Mouse (Mus musculus) CH12.LX (cell line): ENCODE data around the gene Arvcf. TPM values are rescaled to one million over a fixed set of nuclear protein-coding genes. Genes with fewer than 3 reads are reported as not detected.

Experiments used
- DNase-seq: peaks from one replicate; pipeline ENCODE4 v3.0.0-alpha.2; 2013; ENCODE audit errors: extremely low read depth
- H3K27ac ChIP-seq: 2 replicates; pipeline ENCODE4 v1.5.1; 2012; ENCODE audit warnings: low read depth, mild to moderate bottlenecking, control low read depth, moderate library complexity; ENCODE audit not compliant: insufficient read depth
- H3K27me3 ChIP-seq: replicated peaks from 2 replicates; pipeline ENCODE3; 2012; ENCODE audit warnings: inconsistent platforms
- H3K36me3 ChIP-seq, 2 experiments: replicated peaks in 1 of 2; 2 replicates each; pipeline versions ENCODE3 to v1.6.1; 2012; ENCODE audit warnings: inconsistent platforms in 1 of 2, low read length in 1 of 2, mild to moderate bottlenecking in 1 of 2, mixed read lengths in 1 of 2, moderate library complexity in 1 of 2; ENCODE audit not compliant: control insufficient read depth in 1 of 2, insufficient read depth in 1 of 2
- H3K4me1 ChIP-seq, 2 experiments: 2 replicates each; pipeline ENCODE4 v1.6.1; 2012; ENCODE audit warnings: inconsistent platforms in 1 of 2, moderate library complexity in 1 of 2; ENCODE audit not compliant: insufficient read depth in 2 of 2, control insufficient read depth in 1 of 2
- H3K4me2 ChIP-seq: 2 replicates; pipeline ENCODE4 v1.6.1; 2012; ENCODE audit warnings: low read depth, mild to moderate bottlenecking, control low read depth; ENCODE audit not compliant: poor library complexity, insufficient read depth, severe bottlenecking
- H3K4me3 ChIP-seq, 3 experiments: fragments of 150-350 bp in 1 of 3; sonication (generic) in 1 of 3; replicated peaks in 1 of 3; 2 replicates each; pipeline versions ENCODE3 to v1.5.1; 2011 to 2012; ENCODE audit warnings: low read depth in 2 of 3, low read length in 2 of 3, mild to moderate bottlenecking in 2 of 3, moderate library complexity in 2 of 3, control low read depth in 1 of 3, improper control_type of control experiment in 1 of 3, inconsistent platforms in 1 of 3, mixed read lengths in 1 of 3; ENCODE audit not compliant: poor library complexity in 1 of 3
- H3K79me2 ChIP-seq: replicated peaks from 2 replicates; pipeline ENCODE4 v1.6.1; 2012; ENCODE audit warnings: mild to moderate bottlenecking, moderate library complexity; ENCODE audit not compliant: control insufficient read depth, poor library complexity, insufficient read depth, severe bottlenecking; ENCODE audit errors: extremely low read depth
- H3K9ac ChIP-seq: 2 replicates; pipeline ENCODE4 v1.6.1; 2012; ENCODE audit warnings: low read depth, mild to moderate bottlenecking, control low read depth, moderate library complexity; ENCODE audit not compliant: insufficient read depth
- H3K9me3 ChIP-seq: replicated peaks from 2 replicates; pipeline ENCODE3; 2012; ENCODE audit warnings: low read length, inconsistent platforms, mixed read lengths
- BHLHE40 ChIP-seq: IDR thresholded peaks from 2 replicates; pipeline ENCODE4 v1.6.1; 2011; ENCODE audit warnings: mild to moderate bottlenecking, low read depth, low read length, improper control_type of control experiment
- CHD1 ChIP-seq: IDR thresholded peaks from 2 replicates; pipeline ENCODE4 v1.6.1; 2012; ENCODE audit warnings: low read depth, low read length, improper control_type of control experiment, inconsistent platforms
- CTCF ChIP-seq, 2 experiments: IDR thresholded peaks in 1 of 2; conservative IDR thresholded peaks in 1 of 2; 2 replicates each; pipeline ENCODE4 v1.5.1; 2011 to 2012; ENCODE audit warnings: low read depth in 2 of 2, low read length in 2 of 2, improper control_type of control experiment in 1 of 2, inconsistent platforms in 1 of 2, mild to moderate bottlenecking in 1 of 2, moderate library complexity in 1 of 2
- EP300 ChIP-seq: IDR thresholded peaks from 2 replicates; pipeline ENCODE4 v1.6.1; 2011; ENCODE audit warnings: low read length, improper control_type of control experiment
- GABPA ChIP-seq: IDR thresholded peaks from 2 replicates; pipeline ENCODE4 v1.6.1; 2012; ENCODE audit warnings: low read depth, low read length, improper control_type of control experiment, inconsistent platforms; ENCODE audit not compliant: insufficient replicate concordance
- HCFC1 ChIP-seq: IDR thresholded peaks from 2 replicates; pipeline ENCODE4 v1.6.1; 2012; ENCODE audit warnings: low read depth, mild to moderate bottlenecking, inconsistent platforms, low read length, improper control_type of control experiment
- IRF4 ChIP-seq: IDR thresholded peaks from 2 replicates; pipeline ENCODE4 v1.6.1; 2014; ENCODE audit warnings: low read depth, mild to moderate bottlenecking, inconsistent platforms, low read length, improper control_type of control experiment
- KAT2A ChIP-seq: IDR thresholded peaks from 2 replicates; pipeline ENCODE4 v1.6.1; 2012; ENCODE audit warnings: low read length, improper control_type of control experiment, inconsistent platforms; ENCODE audit not compliant: insufficient replicate concordance
- MAFK ChIP-seq: IDR thresholded peaks from 2 replicates; pipeline ENCODE4 v1.6.1; 2011; ENCODE audit warnings: low read length, improper control_type of control experiment; ENCODE audit not compliant: insufficient replicate concordance
- MAX ChIP-seq: IDR thresholded peaks from 2 replicates; pipeline ENCODE4 v1.6.1; 2011; ENCODE audit warnings: low read length, improper control_type of control experiment
- NELFE ChIP-seq: IDR thresholded peaks from 2 replicates; pipeline ENCODE4 v1.6.1; 2011; ENCODE audit warnings: low read depth, low read length, improper control_type of control experiment
- POLR2AphosphoS2 ChIP-seq: IDR thresholded peaks from 2 replicates; pipeline ENCODE4 v1.6.1; 2011; ENCODE audit warnings: low read depth, low read length, improper control_type of control experiment
- SIN3A ChIP-seq: IDR thresholded peaks from 2 replicates; pipeline ENCODE4 v1.6.1; 2012; ENCODE audit warnings: low read length, improper control_type of control experiment, inconsistent platforms
- USF1 ChIP-seq: IDR thresholded peaks from 2 replicates; pipeline ENCODE4 v1.6.1; 2014; ENCODE audit warnings: low read depth, mild to moderate bottlenecking, inconsistent platforms, low read length, improper control_type of control experiment
- ZC3H11A ChIP-seq: IDR thresholded peaks from 2 replicates; pipeline ENCODE4 v1.6.1; 2012; ENCODE audit warnings: low read depth, mild to moderate bottlenecking, inconsistent platforms, low read length, improper control_type of control experiment
- ZKSCAN1 ChIP-seq: IDR thresholded peaks from 2 replicates; pipeline ENCODE4 v1.6.1; 2012; ENCODE audit warnings: low read depth, inconsistent platforms, low read length, improper control_type of control experiment, borderline replicate concordance
- ZNF384 ChIP-seq: IDR thresholded peaks from 2 replicates; pipeline ENCODE4 v1.6.1; 2012; ENCODE audit warnings: low read depth, low read length, improper control_type of control experiment, inconsistent platforms
- dilution Hi-C: fragments of 300-500 bp; cut with MboI; formaldehyde crosslinking; loops from 2 replicates; pipeline ENCODE4 v1.14.3; 2020; ENCODE audit warnings: low sequenced_read_pairs; ENCODE audit not compliant: extremely low pct_unique_long_range_greater_than_20kb, extremely low pct_ligation_motif_present
- in situ Hi-C: fragments of 300-500 bp; cut with MboI; formaldehyde crosslinking; loops from 3 replicates; pipeline ENCODE4 v1.14.3; 2019; ENCODE audit warnings: low sequenced_read_pairs, low pct_ligation_motif_present, low pct_unique_long_range_greater_than_20kb, mixed read lengths
- polyA plus RNA-seq: library from polyadenylated mRNA; unstranded; fragments of >175 nt; gene quantifications from 2 replicates; pipeline ENCODE4 v1.2.1, GENCODE M21; 2012; ENCODE audit warnings: low read depth; ENCODE audit not compliant: insufficient read length
- total RNA-seq, 2 experiments: library from RNA; depleted of rRNA; stranded (reverse); fragments of 300-350 nt in 1 of 2; fragments of >200 nt in 1 of 2; gene quantifications; 2 replicates each; pipeline ENCODE4 v1.2.3; 2012 to 2014

Arvcf gene
- total and polyA plus RNA-seq, 3 experiments, result 1.1 to 7.5 (median 3.9) TPM

DNA sequence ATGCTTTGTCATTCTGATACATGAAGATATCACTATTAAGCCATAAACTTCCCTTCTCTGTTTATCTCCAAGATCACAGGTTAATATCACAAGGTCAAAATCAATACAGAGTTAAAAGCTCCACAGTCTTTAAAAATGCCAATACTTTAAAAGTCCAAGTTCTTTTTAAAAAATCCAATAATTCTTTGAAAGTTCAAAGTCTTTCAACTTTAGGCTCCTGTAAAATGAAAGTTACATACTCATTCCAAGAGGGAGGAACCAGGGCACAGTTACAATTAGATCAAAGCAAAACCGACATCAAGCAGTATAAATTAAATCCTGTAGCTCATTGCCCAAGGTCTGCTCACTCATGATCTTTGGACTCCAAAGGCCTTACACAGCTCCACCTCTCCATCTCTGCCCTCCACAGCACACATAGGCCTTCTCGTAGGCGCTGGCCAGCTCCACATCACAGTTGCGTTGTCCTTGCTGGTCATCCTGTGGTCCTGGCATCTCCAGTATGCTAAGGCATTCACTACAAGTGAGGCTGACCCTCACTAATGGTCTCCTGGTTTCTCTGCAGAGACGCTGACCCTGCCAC, 85.4 kb downstream of the Arvcf start:
- H3K4me1 ChIP-seq, result peaks cover under 1 to 7% of the 10 kb centered on the region in 2 experiments; a peak in 3 of 4 replicates
- no peaks in the 10 kb centered on the region for H3K9me3 ChIP-seq
- no peak overlapping the region for H3K27ac ChIP-seq
- H3K9ac ChIP-seq, result no peak overlapping the region
- in situ Hi-C loops (no loop called here), dilution Hi-C loops (no loop called here)
- no peak for DNase-seq
- no peak overlapping the region for H3K4me2 ChIP-seq
- H3K27me3 ChIP-seq, result no peaks in the 10 kb centered on the region
- no peaks in the 10 kb centered on the region for H3K79me2 ChIP-seq
- TF ChIP-seq KAT2A (no peak), HCFC1 (no peak), MAX (no peak), SIN3A (no peak), NELFE (no peak), BHLHE40 (no peak), POLR2AphosphoS2 (no peak), GABPA (no peak), EP300 (no peak), CHD1 (no peak)
- H3K36me3 ChIP-seq, result peaks cover 19 to 71% of the 10 kb centered on the region in 2 experiments
- H3K4me3 ChIP-seq, result no peak overlapping the region

DNA sequence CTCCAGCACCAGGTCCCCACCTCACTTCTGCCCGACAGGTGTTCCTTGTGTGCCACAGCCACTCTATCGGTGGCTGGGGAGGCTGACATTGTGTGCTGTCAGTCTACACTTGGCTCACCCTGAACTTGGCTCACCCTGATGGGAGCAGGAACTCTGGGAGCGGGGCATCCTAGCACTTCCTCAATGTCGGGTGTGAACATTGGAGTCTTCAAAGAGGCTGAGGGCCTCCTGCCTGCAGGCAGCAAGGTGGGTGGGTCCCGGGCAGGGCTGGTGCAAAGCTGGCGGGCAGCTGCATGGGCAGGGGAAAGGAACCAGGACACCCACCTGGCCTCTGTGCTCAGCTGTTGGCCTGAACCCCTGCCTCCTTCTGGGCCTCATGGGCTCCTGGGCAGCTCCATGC, 88.1 kb downstream of the Arvcf start:
- Histone ChIP-seq H3K4me1 (no peaks in the 10 kb centered on the region), H3K4me3 (no peak overlapping the region), H3K9me3 (no peaks in the 10 kb centered on the region), H3K36me3 (peaks cover 31 to 68% of the 10 kb centered on the region in 2 experiments), H3K4me2 (no peak overlapping the region)
- in situ Hi-C loops (no loop called here), dilution Hi-C loops (no loop called here)
- DNase-seq, result no peak
- TF ChIP-seq USF1 (no peak), POLR2AphosphoS2 (no peak), ZKSCAN1 (no peak), CTCF (conservative IDR thresholded peaks at IDR 0.05 in 1 of 2, IDR thresholded peaks at IDR 0.05 in 1 of 2; ENCODE audit: low read depth in 2 of 2, low read length in 2 of 2) (no peak), ZC3H11A (no peak), ZNF384 (no peak), MAX (no peak), MAFK (no peak), IRF4 (no peak), BHLHE40 (no peak)
- TF ChIP-seq, all 38 proteins: peak for 0
- no peaks in the 10 kb centered on the region for H3K79me2 ChIP-seq
- no peak overlapping the region for H3K27ac ChIP-seq
- no peak overlapping the region for H3K9ac ChIP-seq
- H3K27me3 ChIP-seq, result no peaks in the 10 kb centered on the region
